Comparison of ENCODE assay signal across 10 mouse cellular contexts in genomic region chr16:42910716-42911115, GRCm38 (mm10). TPM values are rescaled to one million over a fixed set of nuclear protein-coding genes. Genes with fewer than 3 reads are reported as not detected.
A peak's percentile ranks its signal among the peaks of the same experiment; 100 is the strongest.
DNase-seq lines count a peak whose midpoint lies in the region; ATAC-seq and TF ChIP-seq lines count a peak whose summit lies in the region.
"Had no signal": no experiment of that assay in that cellular context is flagged by ENCODE, and none has a peak within 500 bp of the region (broad histone marks: within the 10 kb centered on the region; RNA-seq: fewer than 3 reads in every experiment).

No protein-coding gene starts in this region.

- 30% methylated on average over 3 of the region's 3 CpGs for WGBS in heart, embryonic 16.5 days
- WGBS in olfactory bulb, adult 2 months: 49% methylated on average over 3 of the region's 3 CpGs
- 76% methylated on average over 3 of the region's 3 CpGs for WGBS in hindbrain, embryonic 11.5 days
- 43% methylated on average over 3 of the region's 3 CpGs for WGBS in stomach, postnatal 0 days

- no peaks in the 10 kb centered on the region for H3K36me3 ChIP-seq in heart, embryonic 16.5 days (ENCODE audit: control insufficient read depth, insufficient read depth)
- H3K36me3 ChIP-seq in hindbrain, embryonic 11.5 days (ENCODE audit: control insufficient read depth, insufficient read depth, low read length): no peaks in the 10 kb centered on the region
- no peaks in the 10 kb centered on the region for H3K36me3 ChIP-seq in stomach, postnatal 0 days (ENCODE audit: control insufficient read depth, insufficient read depth, low read length)
- H3K36me3 ChIP-seq: limb, embryonic 15.5 days; midbrain, embryonic 13.5 days had no signal

- H3K27ac ChIP-seq in heart, embryonic 16.5 days (ENCODE audit: low read length): peak overlapping the region; percentile 28
- peak overlapping the region; percentile 66 for H3K27ac ChIP-seq in olfactory bulb, adult 2 months (ENCODE audit: insufficient read depth, low read depth, low read length)
- no peak overlapping the region for H3K27ac ChIP-seq in hindbrain, embryonic 11.5 days (ENCODE audit: low read depth, low read length)
- no peak overlapping the region for H3K27ac ChIP-seq in stomach, postnatal 0 days (replicated peaks)
- H3K27ac ChIP-seq: limb, embryonic 15.5 days; midbrain, embryonic 13.5 days had no signal

- H3K27me3 ChIP-seq in heart, embryonic 16.5 days (ENCODE audit: control insufficient read depth, insufficient read depth, low read length): no peaks in the 10 kb centered on the region
- H3K27me3 ChIP-seq in hindbrain, embryonic 11.5 days (ENCODE audit: control insufficient read depth, insufficient read depth, low read length): no peaks in the 10 kb centered on the region
- H3K27me3 ChIP-seq in stomach, postnatal 0 days (ENCODE audit: control insufficient read depth, insufficient read depth, low read length): no peaks in the 10 kb centered on the region
- H3K27me3 ChIP-seq: limb, embryonic 15.5 days; midbrain, embryonic 13.5 days had no signal

- peaks cover 7% of the 10 kb centered on the region for H3K4me1 ChIP-seq in heart, embryonic 16.5 days (ENCODE audit: control insufficient read depth, insufficient read depth, low read length)
- peaks cover 3% of the 10 kb centered on the region; the same call in 1 of the 2 replicates for H3K4me1 ChIP-seq in olfactory bulb, adult 2 months (ENCODE audit: control insufficient read depth, insufficient read depth, low read length)
- no peaks in the 10 kb centered on the region for H3K4me1 ChIP-seq in hindbrain, embryonic 11.5 days (replicated peaks; ENCODE audit: control insufficient read depth, insufficient read depth, low read length)
- H3K4me1 ChIP-seq in stomach, postnatal 0 days (replicated peaks; ENCODE audit: control insufficient read depth, insufficient read depth): no peaks in the 10 kb centered on the region

- ATAC-seq in cerebellum, adult (ENCODE audit: insufficient number of reproducible peaks, low FRiP score, low TSS enrichment): 0 out of 2 replicates have a peak, but pooled peaks have one; percentile 56
- ATAC-seq in heart, embryonic 16.5 days (replicated peaks; ENCODE audit: extremely low read depth, insufficient read depth, low FRiP score): peak; percentile 50; the same call in 1 of the 2 replicates
- ATAC-seq in hindbrain, embryonic 11.5 days (ENCODE audit: low FRiP score): no peak
- ATAC-seq in stomach, postnatal 0 days (ENCODE audit: low FRiP score, low TSS enrichment): no peak
- ATAC-seq: midbrain, embryonic 13.5 days had no signal

- DNase-seq in cerebellum, postnatal 4 days (ENCODE audit: low spot score in 2 of 2): no peak
- peak; percentile 10 for DNase-seq in ovary, postnatal 36 days (ENCODE audit: low spot score)
- no peak for DNase-seq in ovary, postnatal 14 days (ENCODE audit: low spot score)
- no peak for DNase-seq in hindbrain, embryonic 11.5 days (ENCODE audit: low spot score)
- DNase-seq in stomach, postnatal 0 days (ENCODE audit: low spot score): no peak

- H3K4me2 ChIP-seq in heart, embryonic 16.5 days (ENCODE audit: low read depth, low read length): 0 out of 2 replicates have a peak overlapping the region, but pooled peaks have one; percentile 17
- H3K4me2 ChIP-seq in hindbrain, embryonic 11.5 days (replicated peaks; ENCODE audit: low read depth, low read length): no peak overlapping the region
- no peak overlapping the region for H3K4me2 ChIP-seq in stomach, postnatal 0 days (replicated peaks; ENCODE audit: low read depth)
- H3K4me2 ChIP-seq: limb, embryonic 15.5 days; midbrain, embryonic 13.5 days had no signal

- H3K4me3 ChIP-seq in heart, embryonic 16.5 days (ENCODE audit: low read length): no peak overlapping the region
- H3K4me3 ChIP-seq in olfactory bulb, adult 2 months (ENCODE audit: insufficient read depth, low read depth, low read length): no peak overlapping the region
- no peak overlapping the region for H3K4me3 ChIP-seq in hindbrain, embryonic 11.5 days (ENCODE audit: low read depth, low read length)
- H3K4me3 ChIP-seq in stomach, postnatal 0 days (ENCODE audit: low read depth, low read length): no peak overlapping the region
- H3K4me3 ChIP-seq: limb, embryonic 15.5 days; midbrain, embryonic 13.5 days had no signal

- no peak for TF ChIP-seq CTCF in olfactory bulb, adult 2 months (IDR thresholded peaks at IDR 0.05; ENCODE audit: insufficient read depth, low read depth, low read length)
- no peak for TF ChIP-seq CTCF in stomach, postnatal 0 days (IDR thresholded peaks at IDR 0.05; ENCODE audit: low read depth)

- H3K9ac ChIP-seq in heart, embryonic 16.5 days (ENCODE audit: low read length): no peak overlapping the region
- H3K9ac ChIP-seq in hindbrain, embryonic 11.5 days (ENCODE audit: low read depth, low read length): no peak overlapping the region
- H3K9ac ChIP-seq in stomach, postnatal 0 days (ENCODE audit: low read length): no peak overlapping the region
- H3K9ac ChIP-seq: limb, embryonic 15.5 days; midbrain, embryonic 13.5 days had no signal

- H3K9me3 ChIP-seq in heart, embryonic 16.5 days (replicated peaks; ENCODE audit: control insufficient read depth, low read length): no peaks in the 10 kb centered on the region
- no peaks in the 10 kb centered on the region for H3K9me3 ChIP-seq in hindbrain, embryonic 11.5 days (ENCODE audit: control insufficient read depth, low read length)
- H3K9me3 ChIP-seq in stomach, postnatal 0 days (ENCODE audit: control insufficient read depth, low read length): no peaks in the 10 kb centered on the region
- H3K9me3 ChIP-seq: limb, embryonic 15.5 days; midbrain, embryonic 13.5 days had no signal

- no peak for TF ChIP-seq EP300 in stomach, postnatal 0 days (optimal IDR thresholded peaks at IDR 0.05)

- no peak for TF ChIP-seq POLR2A in olfactory bulb, adult 2 months (IDR thresholded peaks at IDR 0.05; ENCODE audit: insufficient read depth, low read depth, low read length)

RNA-seq across cellular contexts. Expression of gene Zbtb20, which starts 35.0 kb away (rescaled TPM):
- 43.7 and 45.2 TPM in 2 replicates for polyA plus RNA-seq in heart, embryonic 16.5 days (2015; fragmentation: Nextera tagmentation; extraction: Ambion mirVana)
- 72.7 and 297 TPM in 2 replicates for polyA plus RNA-seq in olfactory bulb, adult 2 months (2012; ENCODE audit: insufficient read depth, insufficient read length, low replicate concordance, missing spikeins)
- 47.9 and 64.1 TPM in 2 replicates for polyA plus RNA-seq in hindbrain, embryonic 11.5 days (2014; fragmentation: Nextera tagmentation; extraction: Ambion mirVana)
- polyA plus RNA-seq in stomach, postnatal 0 days (2015; fragmentation: Nextera tagmentation; extraction: Ambion mirVana): 15.7 and 20.2 TPM in 2 replicates

Comparison
In these comparisons a context has a peak if more than half of its experiments do, and no peak if none do; other contexts are left out.
1. ATAC-seq: peak in cerebellum, adult (single experiment) and heart, embryonic 16.5 days (single experiment); none in hindbrain, embryonic 11.5 days (single experiment) and stomach, postnatal 0 days (single experiment).
2. H3K27ac ChIP-seq: peak in heart, embryonic 16.5 days (single experiment) and olfactory bulb, adult 2 months (single experiment); none in hindbrain, embryonic 11.5 days (single experiment) and stomach, postnatal 0 days (single experiment).